Comparison of ENCODE assay signal across 7 mouse cellular contexts in the genomic region with DNA sequence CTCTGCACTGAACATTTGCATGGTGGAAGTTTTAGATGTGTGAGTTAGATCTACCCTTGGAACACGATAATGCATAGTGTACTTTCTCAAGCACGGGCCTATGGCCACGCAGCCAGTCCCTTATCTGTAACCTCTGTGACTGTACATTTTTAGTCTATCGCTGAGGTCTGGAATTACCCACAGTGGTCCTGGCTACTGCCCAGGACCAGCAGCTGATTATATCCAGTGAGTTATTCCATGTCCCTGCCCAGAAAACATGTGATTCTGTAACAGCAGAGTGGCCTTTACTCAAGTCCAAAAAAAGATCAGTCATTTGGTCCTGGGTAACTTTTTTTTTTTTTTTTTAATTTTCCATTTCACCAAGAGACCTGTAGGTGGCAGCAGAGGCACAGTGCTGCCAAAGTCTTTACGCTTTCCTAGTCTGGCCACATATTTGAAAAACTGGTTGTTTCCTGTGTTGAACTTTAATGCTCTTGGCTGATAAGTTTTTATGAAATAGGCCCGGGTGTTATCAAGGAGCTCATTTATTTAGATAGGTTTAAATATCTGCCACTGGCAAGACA.
DNase-seq lines count a peak whose midpoint lies in the region; ATAC-seq and TF ChIP-seq lines count a peak whose summit lies in the region.

No protein-coding gene starts in this region.

- ATAC-seq in erythroid progenitor cell, adult 5-6 weeks (replicated peaks; ENCODE audit: low FRiP score, poor library complexity, severe bottlenecking) = peak; percentile 72
- ATAC-seq in hindbrain, postnatal 0 days = 0 out of 2 replicates have a peak, but pooled peaks have one; percentile 49

- H3K4me3 ChIP-seq in hindbrain, postnatal 0 days (ENCODE audit: low read length) = no peak overlapping the region

- no peaks in the 10 kb centered on the region for H3K27me3 ChIP-seq in hindbrain, postnatal 0 days (ENCODE audit: insufficient read depth, low read length)

- DNase-seq in right cerebral cortex, postnatal 25 days = peak; percentile 11
- DNase-seq in right cerebral cortex, postnatal 4 days = no peak
- DNase-seq in adrenal gland, adult 8-10 months = peak; percentile 28
- peak; percentile 67 for DNase-seq in hindbrain, postnatal 0 days (ENCODE audit: low spot score)
- DNase-seq in lung, postnatal 10 days = peak; percentile 61
- no peak for DNase-seq in ovary, postnatal 14 days (ENCODE audit: low spot score)

- 57% methylated on average over 6 of the region's 6 CpGs for WGBS in hindbrain, postnatal 0 days

- TF ChIP-seq CTCF in hindbrain, postnatal 0 days (IDR thresholded peaks at IDR 0.05; ENCODE audit: low read depth) = peak; percentile 80

- no peak overlapping the region for H3K4me2 ChIP-seq in hindbrain, postnatal 0 days (ENCODE audit: low read depth, low read length)

- H3K9me3 ChIP-seq in hindbrain, postnatal 0 days (ENCODE audit: low read length) = no peaks in the 10 kb centered on the region

- no peak overlapping the region for H3K27ac ChIP-seq in hindbrain, postnatal 0 days

- peaks cover 21% of the 10 kb centered on the region; the same call in 1 of the 2 replicates for H3K36me3 ChIP-seq in hindbrain, postnatal 0 days (ENCODE audit: insufficient read depth, low read length)

- no peak overlapping the region for H3K9ac ChIP-seq in hindbrain, postnatal 0 days (replicated peaks; ENCODE audit: low read length)

- no peaks in the 10 kb centered on the region for H3K4me1 ChIP-seq in hindbrain, postnatal 0 days (ENCODE audit: insufficient read depth, low read length)

Comparison
In these comparisons a context has a peak if more than half of its experiments do, and no peak if none do; other contexts are left out.
1. DNase-seq: peak in right cerebral cortex, postnatal 25 days (single experiment), adrenal gland, adult 8-10 months (single experiment), hindbrain, postnatal 0 days (single experiment) and lung, postnatal 10 days (single experiment); none in right cerebral cortex, postnatal 4 days (single experiment) and ovary, postnatal 14 days (single experiment).